Mouse (Mus musculus) natural killer cell, adult 2 months (primary cell): Measurements from ENCODE around the gene Rnf103.
A peak's percentile ranks its signal among the peaks of the same experiment; 100 is the strongest.
"Not testable (repeated sequence)": the region's sequence is repeated elsewhere in the genome, so short reads cannot be mapped to it uniquely, and the experiment has no call there.

Experiments used
- DNase-seq, 2 experiments: peaks; one replicate each; pipeline ENCODE4 v3.0.0; 2022; ENCODE audit warnings: low spot score in 2 of 2

The Rnf103 gene

DNA sequence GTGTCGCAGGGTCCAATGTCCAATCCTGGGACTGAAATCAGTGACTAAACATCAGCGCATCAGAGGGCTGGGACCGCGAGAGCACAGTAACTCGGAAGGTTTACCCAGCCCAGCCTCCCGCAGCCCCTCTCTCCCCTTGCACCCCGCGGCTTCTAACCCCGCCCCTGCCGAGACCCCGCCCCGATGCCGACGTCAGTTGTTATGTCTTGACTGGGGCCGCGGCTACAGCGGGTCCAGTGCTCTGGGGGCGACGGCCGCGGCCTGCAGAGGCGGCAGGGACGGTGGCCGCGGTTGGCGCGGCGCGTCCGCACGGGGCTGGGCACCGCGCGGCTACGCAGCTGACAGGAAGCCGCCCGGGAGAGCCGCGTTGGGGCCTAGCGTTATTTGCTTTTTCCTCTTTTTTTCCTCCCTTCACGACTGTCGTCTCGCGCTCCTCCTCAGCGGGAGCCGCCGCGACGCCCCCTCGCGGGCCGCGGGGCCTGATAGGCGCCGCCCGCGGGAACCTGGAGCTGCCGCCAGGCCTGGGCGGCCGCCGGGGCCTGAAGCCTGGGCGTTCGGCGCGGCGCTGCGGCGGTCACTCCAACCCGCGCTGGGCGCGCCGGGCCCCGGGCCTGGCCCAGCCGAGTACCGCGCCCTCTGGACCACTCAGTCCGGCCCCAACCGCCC is at the start of gene Rnf103:
Rnf103 (plus strand) TSS at position 220 of the 666 bp plus-strand sequence.
- peak; percentile 89 to 90 for DNase-seq

GRCm38 (mm10) chr6:71444756-71445155 is 48.9 kb upstream of the Rnf103 start:
- DNase-seq: no peak

DNA sequence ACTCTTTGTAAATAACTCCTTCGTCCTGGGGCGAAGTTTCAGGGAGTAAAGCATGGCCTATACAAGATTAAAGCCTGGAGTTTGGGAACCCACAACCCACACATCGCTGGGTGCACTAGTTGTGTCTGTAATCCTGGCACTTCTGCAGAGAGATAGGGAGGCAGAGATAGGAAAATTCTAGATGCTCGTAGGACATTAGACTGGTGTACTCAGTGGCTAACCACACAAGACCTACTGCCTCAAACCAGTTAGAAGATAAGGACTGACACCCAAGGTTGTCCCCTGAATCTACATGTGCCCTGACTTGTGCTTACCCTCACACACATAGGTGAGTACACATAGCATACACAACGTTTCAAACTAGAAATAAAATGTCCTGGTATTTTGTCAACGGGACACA is 48.1 kb upstream of the Rnf103 start:
- DNase-seq: no peak

- DNase-seq: no peak
Measured at GRCm38 (mm10) chr6:71452792-71453191, 40.9 kb upstream of the Rnf103 start.

DNA sequence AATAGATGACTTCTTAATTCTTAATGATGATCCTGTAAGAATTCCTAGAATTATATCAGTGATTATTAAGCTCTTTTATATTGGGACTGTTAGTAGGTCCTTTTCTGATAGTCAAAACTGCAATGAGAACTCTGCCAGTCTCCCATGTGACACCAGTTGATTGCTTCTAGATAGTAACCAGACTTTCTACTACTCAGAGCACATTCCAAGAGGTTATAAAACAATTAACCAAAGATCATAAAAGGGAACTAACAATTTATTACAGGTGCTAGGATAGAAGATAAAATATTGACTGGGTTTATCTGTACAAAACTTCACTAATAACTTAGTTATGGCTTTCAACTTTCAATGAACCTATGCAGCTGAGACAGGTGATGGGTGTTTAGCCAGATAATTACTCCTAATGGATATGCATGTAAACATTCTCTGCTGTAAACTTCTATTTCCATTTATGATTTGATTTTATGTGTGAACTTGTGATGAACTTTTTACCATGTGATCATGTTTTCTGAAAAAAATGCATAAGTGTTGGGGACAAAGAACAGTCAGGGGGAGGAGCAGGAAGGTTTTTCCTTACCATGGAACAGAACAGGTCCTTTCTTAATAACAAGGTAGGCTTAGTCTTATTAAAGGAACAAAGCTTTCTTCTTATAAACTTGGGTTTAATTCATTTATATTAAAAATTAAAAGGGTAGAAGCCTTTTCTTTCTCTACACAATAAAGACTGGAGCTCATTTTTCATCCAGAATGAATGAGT is 39.5 kb upstream of the Rnf103 start:
- not testable (repeated sequence) for DNase-seq

- DNase-seq: no peak
Measured at GRCm38 (mm10) chr6:71457956-71458608, 35.6 kb upstream of the Rnf103 start.

DNA sequence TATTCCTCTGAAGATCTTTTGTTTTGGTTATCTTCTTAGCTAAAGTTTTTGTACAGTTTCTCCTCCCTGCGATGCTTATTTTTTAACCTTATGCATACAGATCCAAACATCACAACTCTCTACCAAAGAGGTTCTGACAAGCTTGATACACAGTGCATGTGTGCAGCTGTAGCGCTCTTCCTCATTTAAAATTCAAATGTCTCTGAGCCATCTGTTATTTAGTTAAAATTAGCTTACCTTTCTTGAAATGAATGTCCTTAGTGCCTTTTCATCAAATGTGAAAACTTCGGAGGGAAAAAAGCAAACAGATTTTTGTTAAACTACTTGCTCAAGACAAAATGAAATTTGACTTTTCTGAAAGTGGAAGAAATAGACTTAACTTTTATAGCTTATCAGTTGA is 28.5 kb upstream of the Rnf103 start:
- no peak for DNase-seq

- no peak for DNase-seq
Measured at GRCm38 (mm10) chr6:71467766-71468165, 25.9 kb upstream of the Rnf103 start.

- DNase-seq: no peak
Measured at GRCm38 (mm10) chr6:71469291-71469690, 24.4 kb upstream of the Rnf103 start.

DNA sequence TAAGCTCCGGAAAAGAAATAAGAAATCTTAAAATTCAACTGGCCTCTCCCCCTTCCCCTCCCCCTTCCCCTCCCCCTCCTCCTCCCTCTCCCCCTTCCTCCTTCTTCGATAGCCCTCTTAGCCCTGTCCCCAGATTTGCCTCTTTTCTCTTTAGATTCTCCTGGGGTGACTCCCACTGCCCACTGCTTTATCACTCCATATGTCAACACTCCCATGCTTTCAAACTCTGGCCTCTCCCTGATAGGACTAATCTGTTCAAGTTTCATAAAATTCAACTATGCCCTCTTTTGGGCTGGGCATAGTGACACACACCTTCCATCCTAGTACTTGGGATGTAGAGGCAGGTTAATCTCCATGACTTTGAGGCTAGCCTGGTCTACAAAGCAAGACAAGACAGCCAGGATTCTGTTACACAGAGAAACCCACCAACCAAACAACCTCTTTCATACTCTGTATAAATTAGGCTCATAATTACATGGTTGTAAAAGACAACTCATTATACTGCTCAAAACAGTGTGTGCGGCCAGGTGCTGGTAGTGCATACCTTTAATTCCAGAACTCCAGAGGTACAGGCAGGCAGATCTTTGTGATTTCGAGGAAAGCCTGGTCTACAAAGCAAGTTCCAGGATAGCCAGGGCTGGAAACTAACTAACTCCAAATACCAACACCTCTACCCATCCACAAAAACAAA is 21.7 kb upstream of the Rnf103 start:
- DNase-seq: no peak

DNA sequence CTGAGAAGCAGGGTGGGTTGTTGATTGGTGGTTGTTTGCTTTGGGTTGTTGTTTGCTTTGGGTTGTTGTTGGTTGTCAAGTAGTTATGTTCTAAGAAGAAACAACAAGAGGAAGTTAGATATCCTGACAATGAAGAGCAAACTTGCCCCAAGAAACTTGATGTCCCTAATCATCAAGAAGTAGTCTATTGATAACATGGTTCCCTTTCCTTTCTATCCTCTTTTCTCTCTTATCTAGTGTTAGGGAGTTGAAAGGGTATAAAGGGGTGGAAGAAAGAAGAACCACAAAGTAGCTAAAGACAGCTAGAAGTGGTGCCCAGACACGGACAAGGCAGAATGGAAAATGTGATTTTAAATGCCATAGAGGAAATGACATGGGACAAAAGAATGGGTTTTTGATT is 20.9 kb upstream of the Rnf103 start:
- DNase-seq: no peak

GRCm38 (mm10) chr6:71475604-71476003 is 18.1 kb upstream of the Rnf103 start:
- no peak for DNase-seq

DNA sequence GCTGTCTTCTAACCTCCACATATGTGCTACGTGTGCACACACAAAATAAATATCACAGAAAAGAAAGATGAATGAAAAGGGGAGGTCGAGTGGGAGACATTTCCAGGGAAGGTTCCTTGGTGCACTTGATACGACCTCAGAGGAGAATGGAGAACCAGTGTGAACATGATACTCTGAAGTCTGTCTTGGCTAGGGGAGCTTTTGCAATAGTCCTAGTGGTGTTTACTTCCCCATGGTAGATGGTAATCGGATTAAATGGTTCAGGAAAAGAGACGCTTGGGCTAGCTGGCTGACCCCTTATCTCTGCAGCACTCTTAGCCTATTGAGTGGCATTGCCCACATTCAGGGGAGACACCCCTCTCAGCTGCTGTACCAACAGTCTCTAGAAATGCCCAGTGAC is 16.9 kb upstream of the Rnf103 start:
- no peak for DNase-seq

DNA sequence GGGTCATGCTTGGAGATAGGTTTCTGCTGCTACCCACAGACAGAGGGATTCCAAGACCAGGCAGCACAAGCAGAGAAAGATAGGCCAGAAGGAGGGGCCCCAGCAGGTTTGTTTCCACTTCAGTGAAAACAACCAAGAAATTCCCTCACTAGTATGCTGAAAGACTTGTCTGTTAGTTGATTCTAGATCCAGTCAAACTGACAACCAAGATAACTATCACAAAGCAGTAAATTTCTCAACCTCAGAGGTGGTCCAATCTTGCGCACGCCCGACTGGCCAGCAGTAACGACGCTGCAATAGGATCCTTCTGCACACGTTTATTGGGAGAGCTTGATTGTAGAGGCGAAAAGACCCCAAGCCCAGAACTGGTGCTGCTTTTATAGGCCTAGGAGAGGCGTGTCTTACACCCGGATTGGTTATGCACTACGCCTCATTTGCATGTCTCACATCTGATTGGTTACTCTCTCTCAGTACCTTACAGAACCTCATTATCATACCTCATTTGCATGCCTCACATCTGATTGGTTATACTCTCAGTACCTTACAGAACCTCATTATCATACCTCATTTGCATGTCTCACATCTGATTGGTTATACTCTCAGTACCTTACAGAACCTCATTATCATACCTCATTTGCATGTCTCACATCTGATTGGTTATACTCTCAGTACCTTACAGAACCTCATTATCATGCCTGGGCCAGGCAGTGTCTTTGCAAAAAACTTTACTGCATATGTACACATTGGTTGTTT is 14.7 kb upstream of the Rnf103 start:
- not testable (repeated sequence) for DNase-seq

DNA sequence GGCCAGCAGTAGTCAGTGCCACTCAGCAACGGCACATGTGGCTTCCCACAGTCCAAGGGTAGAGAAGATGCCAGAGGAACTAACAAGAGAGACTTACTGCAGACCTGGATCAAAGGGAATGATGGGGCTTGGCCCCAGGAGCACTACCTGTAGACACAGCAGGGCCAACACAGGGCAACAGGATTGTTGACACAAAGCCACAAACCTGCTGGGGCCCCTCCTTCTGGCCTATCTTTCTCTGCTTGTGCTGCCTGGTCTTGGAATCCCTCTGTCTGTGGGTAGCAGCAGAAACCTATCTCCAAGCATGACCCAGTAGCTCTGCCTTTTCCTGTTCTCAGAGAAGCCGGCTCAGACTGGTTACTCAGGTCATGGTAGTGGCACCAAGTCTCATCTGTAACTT is 14.1 kb upstream of the Rnf103 start:
- DNase-seq: not testable (repeated sequence)

DNA sequence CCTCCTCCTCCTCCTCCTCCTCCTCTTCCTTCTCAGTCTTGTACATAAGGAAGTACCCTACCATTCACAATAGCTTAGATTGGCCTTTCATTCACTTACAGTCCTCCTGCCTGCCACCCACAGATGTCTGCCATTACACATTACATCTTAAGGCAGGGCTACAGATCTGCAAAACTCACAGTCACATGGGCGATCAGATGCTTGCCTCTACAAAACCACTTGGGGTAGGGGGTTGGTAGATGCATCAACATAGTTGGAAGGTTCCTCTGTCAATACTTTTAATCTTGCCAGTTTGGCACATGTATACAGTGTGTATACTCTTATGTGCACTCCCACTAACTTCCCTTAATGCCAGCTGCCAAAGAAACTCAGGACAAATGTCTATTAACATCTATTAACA is 13.6 kb upstream of the Rnf103 start:
- DNase-seq: no peak

DNA sequence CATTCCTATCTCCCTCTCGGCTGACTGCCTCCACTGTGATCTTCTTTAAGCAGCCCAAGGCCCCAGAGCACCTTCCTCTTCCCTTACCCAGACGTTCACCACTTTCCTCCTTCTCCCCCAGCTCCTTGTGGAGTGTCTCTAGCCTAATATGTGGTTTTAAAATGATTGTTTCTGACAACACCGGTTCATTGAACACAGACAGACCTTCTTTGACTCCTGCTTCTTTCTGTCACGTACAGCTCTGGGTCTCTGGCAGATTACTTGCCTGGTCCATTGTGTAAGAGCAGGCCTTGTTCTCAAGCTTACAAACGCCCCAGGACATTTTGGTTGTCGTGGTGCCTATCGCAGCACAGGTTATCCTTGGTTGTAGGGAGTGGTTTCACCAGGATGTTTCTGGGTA is 12.6 kb upstream of the Rnf103 start:
- no peak for DNase-seq

DNA sequence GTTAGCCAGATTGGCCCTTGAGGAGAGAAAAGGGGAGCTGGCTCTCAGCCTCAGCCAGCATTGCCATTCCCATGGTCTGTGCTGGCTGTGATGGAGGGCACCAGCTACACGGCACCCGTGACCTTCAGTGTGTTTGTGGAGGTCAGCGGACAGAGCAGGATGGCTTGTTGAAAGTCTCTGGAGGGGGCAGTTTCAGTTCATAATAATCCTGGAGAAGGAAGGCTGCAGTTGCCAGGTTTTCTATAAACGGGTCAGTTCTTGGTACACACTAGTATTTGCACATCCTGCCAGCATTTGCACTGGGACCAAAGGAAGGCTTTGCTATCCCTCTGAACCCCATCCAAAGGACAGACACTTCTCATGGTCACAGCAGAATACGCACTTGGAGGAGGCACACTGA is 8.4 kb upstream of the Rnf103 start:
- DNase-seq: no peak

- DNase-seq: no peak
Measured at GRCm38 (mm10) chr6:71486226-71486625, 7.5 kb upstream of the Rnf103 start.

DNA sequence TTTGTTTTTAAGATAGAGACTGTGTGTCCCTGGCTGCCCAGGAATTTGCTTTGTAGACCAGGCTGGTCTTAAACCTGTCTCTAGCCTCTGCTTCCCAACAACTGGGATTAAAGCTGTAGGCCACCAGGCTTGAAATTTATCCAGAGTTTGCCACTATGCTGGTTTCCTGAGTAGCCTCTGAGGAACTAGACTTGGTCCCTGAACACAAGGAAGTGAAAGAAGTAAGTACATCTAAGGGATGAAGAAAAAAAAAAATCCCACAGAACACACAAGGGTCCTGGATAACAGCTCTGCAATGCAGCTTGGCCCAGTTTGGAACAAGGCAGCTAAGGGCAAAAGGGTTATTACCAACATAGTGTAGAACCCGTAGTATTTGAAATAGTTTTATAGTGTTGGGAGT is 6.8 kb upstream of the Rnf103 start:
- DNase-seq: no peak

DNA sequence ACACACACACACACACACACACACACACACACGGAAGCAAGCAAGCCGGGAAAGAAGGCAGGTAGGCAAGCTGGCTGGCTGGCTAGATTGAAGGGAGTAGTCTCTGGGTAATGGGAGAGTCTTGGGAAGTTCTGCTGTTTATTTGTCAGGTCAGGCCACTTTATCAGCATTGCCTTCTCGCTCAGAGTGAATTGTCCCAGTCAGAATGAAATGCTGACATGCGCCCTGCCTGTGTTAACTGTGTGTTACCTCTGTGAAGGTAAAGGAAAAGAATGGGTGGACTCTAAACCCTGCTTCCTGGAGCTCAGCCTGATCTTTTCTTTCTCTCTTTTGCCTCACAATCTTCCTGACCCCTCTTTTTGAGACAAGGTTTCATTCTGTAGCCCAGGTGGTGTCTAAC is 5.7 kb upstream of the Rnf103 start:
- no peak for DNase-seq

DNA sequence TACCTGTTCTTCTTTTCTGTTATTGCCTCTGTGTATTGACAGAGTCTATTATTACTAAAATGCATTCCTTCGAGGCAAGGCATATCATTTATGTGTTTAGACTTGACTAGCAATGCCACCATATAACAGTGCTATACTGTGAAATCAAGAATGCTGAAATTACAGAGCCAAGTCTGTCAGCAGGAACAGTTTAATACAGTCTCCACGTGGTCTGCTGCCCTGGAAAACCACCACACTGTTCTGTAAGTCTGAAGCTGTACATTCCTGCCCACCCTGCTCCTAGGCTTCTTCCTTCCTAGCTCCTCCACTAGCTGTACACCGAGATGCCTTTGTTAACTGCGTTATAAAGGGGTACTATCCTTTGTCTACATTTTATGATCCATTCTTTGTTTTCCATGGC is 1.6 kb upstream of the Rnf103 start:
- no peak for DNase-seq
